ENCODE assay signal across 9 mouse cellular contexts in the genomic region with DNA sequence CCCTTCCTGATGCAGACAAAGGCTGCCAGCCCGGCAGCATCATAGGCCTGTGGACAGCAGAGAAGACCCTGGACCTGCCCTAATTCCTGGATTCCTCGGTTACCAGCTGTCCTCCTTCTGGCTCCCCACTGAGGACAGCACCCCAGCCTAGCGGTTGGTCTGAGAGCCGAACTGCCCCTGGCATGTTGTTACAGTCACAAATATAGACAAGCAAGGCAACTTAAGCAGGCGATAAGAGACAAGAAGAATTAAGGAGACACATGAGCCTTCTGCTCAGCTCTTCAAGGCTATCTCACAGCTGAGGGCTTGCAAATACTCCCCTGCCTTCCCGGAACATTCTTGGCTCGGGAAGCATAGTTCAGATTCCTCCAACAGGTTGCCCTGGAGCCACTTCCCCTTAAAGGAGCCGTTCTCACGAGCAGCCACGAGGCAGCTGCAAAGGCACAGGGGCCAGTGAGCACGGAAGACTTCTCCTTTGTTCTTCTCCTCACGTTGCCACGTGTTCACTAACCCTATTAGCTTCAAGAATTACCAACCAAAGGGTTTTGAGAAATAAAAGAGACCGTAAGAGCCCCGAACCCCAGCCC.
DNase-seq lines count a peak whose midpoint lies in the region; ATAC-seq and TF ChIP-seq lines count a peak whose summit lies in the region.
"Had no signal": no experiment of that assay in that cellular context is flagged by ENCODE, and none has a peak within 500 bp of the region (broad histone marks: within the 10 kb centered on the region; RNA-seq: fewer than 3 reads in every experiment).

No protein-coding gene starts in this region.

- H3K4me1 ChIP-seq in hindbrain, embryonic 14.5 days (replicated peaks; ENCODE audit: control insufficient read depth, insufficient read depth, low read length): no peaks in the 10 kb centered on the region
- H3K4me1 ChIP-seq in liver, adult 2 months (ENCODE audit: control insufficient read depth, insufficient read depth, low read length): peaks cover 3% of the 10 kb centered on the region; the same call in 1 of the 2 replicates
- H3K4me1 ChIP-seq in testis, adult 2 months (ENCODE audit: control insufficient read depth, insufficient read depth, low read length): peaks cover 6% of the 10 kb centered on the region

- no peak for TF ChIP-seq POLR2A in liver, adult 2 months (IDR thresholded peaks at IDR 0.05; ENCODE audit: extremely low read depth, insufficient read depth, low read length)
- no peak for TF ChIP-seq POLR2A in testis, adult 2 months (IDR thresholded peaks at IDR 0.05; ENCODE audit: control insufficient read depth, low read depth, low read length)

- intact Hi-C loops in gastrocnemius, adult 2 months (cut with DNase I): no loop called here

- H3K9me3 ChIP-seq in hindbrain, embryonic 14.5 days (ENCODE audit: control insufficient read depth, low read length): no peaks in the 10 kb centered on the region

- H3K27ac ChIP-seq in gastrocnemius, adult 2 months: peak overlapping the region; percentile 78
- H3K27ac ChIP-seq in hindbrain, embryonic 14.5 days: no peak overlapping the region
- no peak overlapping the region for H3K27ac ChIP-seq in liver, adult 2 months (replicated peaks; ENCODE audit: insufficient read depth, low read depth, low read length)
- peak overlapping the region; percentile 75 for H3K27ac ChIP-seq in testis, adult 2 months (ENCODE audit: control insufficient read depth, insufficient read depth, low read depth, low read length)

- peak; percentile 40; the same call in 1 of the 2 replicates for ATAC-seq in hindbrain, embryonic 14.5 days (ENCODE audit: low FRiP score)

- DNase-seq in gastrocnemius, adult 2 months: peak; percentile 62
- DNase-seq in gastrocnemius, postnatal 10 days: no peak
- DNase-seq in fibroblast of lung, adult 2 months (ENCODE audit: low read depth): peak; percentile 36
- no peak for DNase-seq in hindbrain, embryonic 14.5 days (ENCODE audit: low spot score)
- DNase-seq in liver, adult 2 months (ENCODE audit: extremely low read depth, low read depth, low spot score): peak; percentile 9
- no peak for DNase-seq in cerebellum, adult 11-12 months
- no peak for DNase-seq in cerebellum, adult 9-10 months

- no peaks in the 10 kb centered on the region for H3K79me2 ChIP-seq in liver, adult 2 months (ENCODE audit: control insufficient read depth, insufficient read depth, low read length)

- TF ChIP-seq CTCF in gastrocnemius, adult 2 months (IDR thresholded peaks at IDR 0.05): no peak; the same call in 1 of the 2 replicates
- no peak for TF ChIP-seq CTCF in liver, adult 2 months (IDR thresholded peaks at IDR 0.05; ENCODE audit: low read depth, low read length)
- no peak for TF ChIP-seq CTCF in testis, adult 2 months (IDR thresholded peaks at IDR 0.05; ENCODE audit: control insufficient read depth, insufficient read depth, insufficient replicate concordance, low read depth, low read length)

- no peak overlapping the region for H3K9ac ChIP-seq in hindbrain, embryonic 14.5 days
- no peak overlapping the region for H3K9ac ChIP-seq in liver, adult 2 months (ENCODE audit: low read depth, low read length)

- no peak overlapping the region for H3K4me2 ChIP-seq in hindbrain, embryonic 14.5 days (replicated peaks)

- H3K4me3 ChIP-seq in gastrocnemius, adult 2 months: peak overlapping the region; percentile 46
- H3K4me3 ChIP-seq in hindbrain, embryonic 14.5 days (replicated peaks; ENCODE audit: low read length): no peak overlapping the region
- no peak overlapping the region for H3K4me3 ChIP-seq in liver, adult 2 months (ENCODE audit: insufficient read depth, low read depth, low read length)
- no peak overlapping the region for H3K4me3 ChIP-seq in testis, adult 2 months (ENCODE audit: control insufficient read depth, low read depth, low read length)

- 28% methylated on average over 15 of the region's 15 CpGs for WGBS in hindbrain, embryonic 14.5 days
- WGBS in liver, adult 2 months: 35% methylated on average over 15 of the region's 15 CpGs

- no peaks in the 10 kb centered on the region for H3K27me3 ChIP-seq in hindbrain, embryonic 14.5 days (ENCODE audit: control insufficient read depth, insufficient read depth, low read length)
- H3K27me3 ChIP-seq in liver, adult 2 months (ENCODE audit: control insufficient read depth, insufficient read depth, low read length): no peaks in the 10 kb centered on the region
- H3K27me3 ChIP-seq in testis, adult 2 months (ENCODE audit: control insufficient read depth, insufficient read depth, low read length): no peaks in the 10 kb centered on the region

- no peaks in the 10 kb centered on the region for H3K36me3 ChIP-seq in hindbrain, embryonic 14.5 days (replicated peaks; ENCODE audit: control insufficient read depth, insufficient read depth)
- no peaks in the 10 kb centered on the region for H3K36me3 ChIP-seq in liver, adult 2 months (ENCODE audit: control insufficient read depth, insufficient read depth, low read length)
- H3K36me3 ChIP-seq in testis, adult 2 months (ENCODE audit: control insufficient read depth, insufficient read depth, low read length): no peaks in the 10 kb centered on the region
- H3K36me3 ChIP-seq: G1E had no signal

Comparison
In these comparisons a context has a peak if more than half of its experiments do, and no peak if none do; other contexts are left out.
1. DNase-seq: peak in gastrocnemius, adult 2 months (single experiment), fibroblast of lung, adult 2 months (single experiment) and liver, adult 2 months (single experiment); none in gastrocnemius, postnatal 10 days (single experiment), hindbrain, embryonic 14.5 days (single experiment), cerebellum, adult 11-12 months (single experiment) and cerebellum, adult 9-10 months (single experiment).
2. H3K27ac ChIP-seq: peak in gastrocnemius, adult 2 months (single experiment) and testis, adult 2 months (single experiment); none in hindbrain, embryonic 14.5 days (single experiment) and liver, adult 2 months (single experiment).